Mouse (Mus musculus) forebrain, embryonic 11.5 days (tissue): ENCODE results near the gene Dlg4. TPM values are rescaled to one million over a fixed set of nuclear protein-coding genes. Genes with fewer than 3 reads are reported as not detected.
"Not testable (repeated sequence)": the region's sequence is repeated elsewhere in the genome, so short reads cannot be mapped to it uniquely, and the experiment has no call there.

ENCODE experiments used
- ATAC-seq: fragments of 200-750 bp; cut with Nextera tagmentation; replicated peaks from 2 replicates; pipeline ENCODE4 v1.8.0; 2017; ENCODE audit warnings: moderate TSS enrichment; ENCODE audit not compliant: low FRiP score
- DNase-seq: peaks from one replicate; pipeline ENCODE4 v3.0.0-alpha.2; 2017; ENCODE audit warnings: low spot score
- H3K27ac ChIP-seq: fragments of 300-500 bp; sonication (generic); 2 replicates; pipeline ENCODE4 v1.5.1; 2014; ENCODE audit warnings: low read depth, low read length
- H3K27me3 ChIP-seq: fragments of 300-500 bp; sonication (generic); 2 replicates; pipeline ENCODE4 v1.6.1; 2014; ENCODE audit warnings: mild to moderate bottlenecking, low read length, mixed read lengths; ENCODE audit not compliant: control insufficient read depth, insufficient read depth
- H3K36me3 ChIP-seq: fragments of 300-500 bp; sonication (generic); 2 replicates; pipeline ENCODE4 v1.6.1; 2014; ENCODE audit warnings: mild to moderate bottlenecking, low read length, moderate library complexity, mixed read lengths; ENCODE audit not compliant: control insufficient read depth, insufficient read depth
- H3K4me1 ChIP-seq: fragments of 300-500 bp; sonication (generic); replicated peaks from 2 replicates; pipeline ENCODE4 v1.6.1; 2014; ENCODE audit warnings: low read length, mixed read lengths; ENCODE audit not compliant: control insufficient read depth, insufficient read depth
- H3K4me2 ChIP-seq: fragments of 300-500 bp; sonication (generic); 2 replicates; pipeline ENCODE4 v1.6.1; 2014; ENCODE audit warnings: low read depth, mild to moderate bottlenecking, low read length, moderate library complexity, mixed read lengths; ENCODE audit not compliant: severe bottlenecking
- H3K4me3 ChIP-seq: fragments of 300-500 bp; sonication (generic); 2 replicates; pipeline ENCODE4 v1.5.1; 2014; ENCODE audit warnings: low read depth, low read length
- H3K9ac ChIP-seq: fragments of 300-500 bp; sonication (generic); 2 replicates; pipeline ENCODE4 v1.6.1; 2014; ENCODE audit warnings: low read length
- H3K9me3 ChIP-seq: fragments of 300-500 bp; sonication (generic); 2 replicates; pipeline ENCODE4 v1.6.1; 2016; ENCODE audit warnings: low read length, mixed read lengths; ENCODE audit not compliant: control insufficient read depth
- WGBS: fragments of 180-500 bp; shearing (Covaris S2); extraction: QIAGEN DNeasy Blood & Tissue Kit; methylation state at CpG from one replicate; pipeline ENCODE4 v1.1.7; 2014; 5-methylcytosine and 5-hydroxymethylcytosine counted together
- polyA plus RNA-seq: library from polyadenylated mRNA; unstranded; fragments of >200 nt; fragmentation: Nextera tagmentation; extraction: Ambion mirVana; gene quantifications from 2 replicates; pipeline ENCODE4 v1.2.1, GENCODE M21; 2014

The Dlg4 gene
- polyA plus RNA-seq, 1 experiment from 2014 or later, result 21.5 TPM

DNA sequence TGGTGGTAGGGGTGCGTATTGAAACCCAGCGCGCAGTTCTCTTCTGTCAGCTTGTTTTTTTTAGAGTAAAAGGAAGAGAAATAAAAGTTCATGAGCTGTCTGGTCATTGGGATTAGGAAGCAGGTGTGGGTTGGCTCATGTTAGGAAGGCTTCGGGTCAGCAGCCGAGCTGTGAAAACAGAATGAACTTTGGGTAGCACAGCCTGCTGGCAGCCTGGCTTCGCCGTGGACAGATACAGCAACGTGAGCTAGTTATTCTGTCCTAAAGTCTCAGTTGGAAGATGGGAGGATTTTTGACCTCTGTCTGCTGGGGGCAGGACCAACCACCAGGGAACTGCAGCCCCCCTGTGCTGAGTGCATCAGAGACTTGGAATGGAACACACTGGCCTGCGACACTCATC is 41.1 kb downstream of the Dlg4 start:
- H3K27me3 ChIP-seq, result no peaks in the 10 kb centered on the region
- WGBS, result 84% methylated on average over 9 of the region's 9 CpGs

DNA sequence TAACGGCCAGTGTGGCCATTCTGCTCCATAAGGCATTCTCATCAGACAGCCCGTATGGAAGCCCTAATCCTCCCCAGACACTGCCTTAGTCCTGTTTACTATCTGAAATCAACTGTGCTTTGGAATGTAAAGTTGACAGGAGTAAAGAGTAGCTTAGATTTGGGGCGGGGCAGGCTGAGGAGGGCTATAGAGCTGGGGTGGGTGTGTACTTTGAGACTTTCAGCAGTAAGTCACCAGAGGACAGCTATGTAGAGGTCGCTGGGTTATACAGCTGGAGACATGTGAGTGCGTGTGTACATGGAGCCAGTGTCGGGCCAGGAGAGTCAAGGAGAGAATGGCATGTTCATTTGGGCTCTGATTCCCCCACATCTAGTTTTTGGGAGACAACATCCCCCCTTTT is 43.2 kb downstream of the Dlg4 start:
- DNase-seq, result no peak
- 77% methylated on average over 6 of the region's 6 CpGs for WGBS

More for the DNA sequence above, 41.1 kb downstream of the Dlg4 start:
- H3K9ac ChIP-seq, result no peak overlapping the region
- no peaks in the 10 kb centered on the region for H3K36me3 ChIP-seq
- no peak overlapping the region for H3K4me2 ChIP-seq
- ATAC-seq, result no peak
- no peaks in the 10 kb centered on the region; the same call in 1 of the 2 replicates for H3K4me1 ChIP-seq
- no peak overlapping the region for H3K27ac ChIP-seq
- no peak overlapping the region for H3K4me3 ChIP-seq
- no peak for DNase-seq
- H3K9me3 ChIP-seq, result no peaks in the 10 kb centered on the region

DNA sequence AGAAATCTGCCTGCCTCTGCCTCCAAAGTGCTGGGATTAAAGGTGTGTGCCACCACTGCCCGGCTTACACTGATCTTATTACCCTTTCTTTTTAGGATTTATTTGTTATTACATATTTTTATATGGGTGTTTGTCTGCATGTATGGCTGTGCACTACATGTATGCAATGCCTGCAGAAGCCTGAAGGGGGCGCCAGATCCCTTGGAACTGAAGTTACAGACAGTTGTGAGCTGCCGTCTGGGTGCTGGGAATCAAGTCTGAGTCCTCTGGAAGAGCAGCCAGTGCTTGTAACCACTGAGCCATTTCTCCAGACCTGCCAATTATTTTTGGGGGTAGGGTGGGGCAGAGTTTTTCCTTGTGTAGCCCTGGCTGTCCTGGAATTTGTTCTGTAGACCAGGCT is 46.3 kb downstream of the Dlg4 start:
- no peaks in the 10 kb centered on the region for H3K27me3 ChIP-seq
- ATAC-seq (no peak), DNase-seq (no peak)
- no peaks in the 10 kb centered on the region for H3K36me3 ChIP-seq
- no peak overlapping the region for H3K9ac ChIP-seq
- H3K9me3 ChIP-seq, result no peaks in the 10 kb centered on the region
- no peaks in the 10 kb centered on the region for H3K4me1 ChIP-seq
- H3K4me3 ChIP-seq, result no peak overlapping the region
- 72% methylated on average over 3 of the region's 3 CpGs for whole genome bisulfite sequencing
- H3K4me2 ChIP-seq, result no peak overlapping the region
- H3K27ac ChIP-seq, result no peak overlapping the region

More for the DNA sequence above, 43.2 kb downstream of the Dlg4 start:
- Histone ChIP-seq H3K36me3 (no peaks in the 10 kb centered on the region), H3K4me3 (no peak overlapping the region), H3K4me2 (no peak overlapping the region), H3K9me3 (no peaks in the 10 kb centered on the region), H3K27ac (no peak overlapping the region), H3K4me1 (no peaks in the 10 kb centered on the region; the same call in 1 of the 2 replicates), H3K27me3 (no peaks in the 10 kb centered on the region), H3K9ac (no peak overlapping the region)
- no peak for ATAC-seq

DNA sequence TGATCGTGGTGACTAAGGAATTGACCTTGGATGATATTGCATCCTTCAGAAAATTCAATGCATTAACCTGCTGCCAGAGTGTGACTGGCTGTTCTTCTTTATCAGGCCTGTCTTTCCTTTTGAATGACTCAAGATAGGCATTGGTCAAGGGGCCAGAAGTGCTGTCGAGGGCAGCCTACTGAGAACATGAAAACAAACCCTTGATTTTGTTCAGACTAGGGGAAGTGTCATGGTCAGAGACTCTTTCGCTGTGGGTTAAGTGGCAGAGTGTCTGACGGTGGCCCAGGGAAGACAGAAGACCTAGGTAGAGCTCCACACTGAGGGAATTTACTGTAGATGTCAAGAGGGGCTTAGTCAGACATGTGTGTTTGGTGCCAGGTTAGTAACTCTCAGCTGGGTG is 50.0 kb downstream of the Dlg4 start:
- H3K4me1 ChIP-seq, result no peaks in the 10 kb centered on the region
- H3K9ac ChIP-seq, result no peak overlapping the region
- no peak for ATAC-seq
- no peak for DNase-seq
- H3K4me3 ChIP-seq, result no peak overlapping the region
- H3K9me3 ChIP-seq, result no peaks in the 10 kb centered on the region
- H3K27me3 ChIP-seq, result no peaks in the 10 kb centered on the region
- WGBS, result 85% methylated on average over 4 of the region's 4 CpGs
- no peaks in the 10 kb centered on the region for H3K36me3 ChIP-seq
- H3K4me2 ChIP-seq, result no peak overlapping the region
- no peak overlapping the region for H3K27ac ChIP-seq

DNA sequence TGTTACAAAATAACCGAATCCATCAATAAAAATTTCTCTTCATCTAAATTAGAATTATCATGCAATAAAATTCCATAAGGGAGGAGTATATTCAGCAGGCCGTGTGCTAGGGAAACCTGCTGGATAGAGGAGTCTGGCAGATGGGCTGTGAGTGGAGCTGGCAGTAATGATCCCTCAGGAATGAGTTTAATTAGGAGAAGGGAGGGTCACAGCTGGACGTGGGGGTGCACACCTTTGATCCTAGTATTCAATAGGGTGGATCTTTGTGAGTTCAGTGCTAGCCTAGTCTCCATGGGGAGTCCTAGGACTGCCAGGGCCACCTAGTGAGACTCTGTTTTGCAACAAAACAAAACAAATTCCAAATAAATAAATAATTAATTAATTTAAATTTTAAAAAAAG is 51.5 kb downstream of the Dlg4 start:
- Histone ChIP-seq H3K9ac (no peak overlapping the region), H3K9me3 (no peaks in the 10 kb centered on the region), H3K4me3 (no peak overlapping the region), H3K36me3 (no peaks in the 10 kb centered on the region), H3K27me3 (no peaks in the 10 kb centered on the region), H3K4me1 (no peaks in the 10 kb centered on the region), H3K27ac (0 out of 2 replicates have a peak overlapping the region, but pooled peaks have one; percentile 18), H3K4me2 (no peak overlapping the region)
- WGBS, result 27% methylated on average over 3 of the region's 3 CpGs
- DNase-seq (peak; percentile 61), ATAC-seq (no peak)

DNA sequence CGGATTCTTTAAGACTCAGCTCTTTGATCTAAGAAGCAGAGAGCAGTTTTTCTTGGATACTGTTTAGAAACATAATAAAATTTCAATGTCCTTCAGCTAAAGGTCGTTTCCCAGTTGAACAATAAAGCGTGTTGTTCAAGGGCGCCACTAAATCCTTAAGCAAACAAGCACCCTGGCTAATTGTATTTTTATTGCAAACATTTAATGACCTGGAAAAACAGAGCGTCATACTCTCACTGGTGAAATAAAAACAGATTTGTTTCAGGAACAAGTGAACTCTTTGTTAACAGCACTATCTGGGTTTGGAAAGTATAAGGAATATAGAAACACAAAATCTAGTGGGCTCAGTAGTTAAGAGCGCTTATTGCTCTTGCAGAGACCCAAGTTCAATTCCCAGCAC is 53.3 kb downstream of the Dlg4 start:
- 71% methylated on average over 6 of the region's 6 CpGs for WGBS
- Histone ChIP-seq H3K36me3 (no peaks in the 10 kb centered on the region), H3K9ac (no peak overlapping the region), H3K4me2 (no peak overlapping the region), H3K27ac (no peak overlapping the region), H3K9me3 (no peaks in the 10 kb centered on the region), H3K27me3 (no peaks in the 10 kb centered on the region), H3K4me3 (no peak overlapping the region), H3K4me1 (no peaks in the 10 kb centered on the region)
- DNase-seq (no peak), ATAC-seq (no peak)

DNA sequence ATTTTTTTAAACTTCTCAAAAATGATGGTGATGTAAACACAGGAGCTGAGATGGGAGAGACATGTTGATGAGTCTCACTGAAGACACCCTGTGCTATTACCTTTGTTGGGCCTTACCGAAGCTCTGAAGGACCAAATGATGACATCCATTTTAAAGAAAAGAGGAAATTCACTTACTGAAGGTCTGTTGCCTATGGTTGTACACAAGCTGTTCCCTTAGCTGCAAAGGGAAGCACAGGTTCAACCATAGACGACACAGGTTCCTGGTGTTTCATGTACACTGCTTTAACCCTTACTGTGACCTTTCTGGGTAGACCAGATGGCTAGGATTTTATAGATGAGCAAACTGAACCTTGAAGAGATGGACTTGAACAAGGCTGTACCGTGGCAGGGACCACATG is 53.9 kb downstream of the Dlg4 start:
- not testable (repeated sequence) for H3K27ac ChIP-seq, H3K9me3 ChIP-seq, H3K27me3 ChIP-seq, H3K4me3 ChIP-seq, DNase-seq, ATAC-seq, H3K4me2 ChIP-seq, H3K4me1 ChIP-seq, H3K9ac ChIP-seq, H3K36me3 ChIP-seq
- WGBS, result 92% methylated on average over 3 of the region's 3 CpGs

DNA sequence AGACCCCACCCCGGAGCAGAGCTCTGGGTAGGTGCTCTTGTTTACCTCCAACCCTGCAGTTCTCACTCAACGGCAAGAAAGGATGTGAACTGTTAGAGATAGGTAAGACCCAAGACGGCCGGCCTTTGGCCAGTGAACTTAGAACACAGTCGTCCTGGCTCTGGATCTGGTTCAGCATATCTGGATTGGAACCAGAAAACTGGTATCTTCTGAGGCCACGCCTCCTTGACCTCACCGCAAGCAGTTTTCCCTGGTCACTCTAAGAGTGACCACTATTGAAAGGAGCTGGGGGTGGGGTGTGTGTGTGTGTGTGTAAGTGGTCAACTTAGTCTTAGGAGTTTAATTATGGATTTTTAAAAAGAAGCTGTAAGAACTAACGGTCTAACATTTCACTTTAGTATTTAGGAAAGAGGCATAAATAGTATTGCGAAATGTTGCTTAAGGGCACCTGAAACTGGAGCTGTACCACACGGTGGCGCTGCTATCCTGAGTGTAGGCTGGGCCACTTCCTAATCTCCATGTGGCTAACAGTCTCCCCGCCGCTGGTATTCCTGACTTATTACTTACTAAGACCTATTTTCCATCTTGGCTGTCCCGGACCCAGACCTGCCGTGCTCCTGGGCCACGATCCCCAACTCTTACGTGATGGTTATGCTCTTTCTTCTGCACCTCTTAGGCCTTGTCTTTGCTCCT is 57.8 kb downstream of the Dlg4 start:
- DNase-seq, result peak; percentile 85
- H3K9me3 ChIP-seq, result no peaks in the 10 kb centered on the region
- no peaks in the 10 kb centered on the region for H3K36me3 ChIP-seq
- ATAC-seq, result no peak
- H3K4me2 ChIP-seq, result peak overlapping the region; percentile 18; the same call in 1 of the 2 replicates
- H3K4me1 ChIP-seq, result no peaks in the 10 kb centered on the region
- no peak overlapping the region for H3K27ac ChIP-seq
- WGBS, result 36% methylated on average over 17 of the region's 17 CpGs
- H3K27me3 ChIP-seq, result no peaks in the 10 kb centered on the region
- H3K4me3 ChIP-seq, result no peak overlapping the region
- H3K9ac ChIP-seq, result peak overlapping the region; percentile 0; the same call in 1 of the 2 replicates

DNA sequence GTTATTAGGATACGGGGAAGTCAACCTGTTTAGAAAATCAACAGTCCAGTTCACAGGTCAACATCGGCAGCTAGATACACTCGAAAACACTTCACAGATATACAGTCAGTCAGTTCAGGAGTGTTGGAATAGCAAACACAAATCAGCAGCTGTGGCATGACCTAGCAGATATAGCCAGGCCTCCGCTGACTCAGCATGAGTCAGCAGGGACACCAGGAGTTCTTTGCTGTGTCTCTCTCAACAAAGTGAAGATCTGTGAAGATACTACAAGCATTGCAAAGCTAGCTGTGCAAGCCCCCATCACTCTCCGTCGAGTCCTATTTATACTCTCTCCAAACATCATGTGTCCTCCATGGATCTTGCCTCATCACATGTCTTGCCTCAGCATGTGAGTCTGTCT is 58.8 kb downstream of the Dlg4 start:
- DNase-seq, result no peak
- WGBS, result 92% methylated on average over 6 of the region's 6 CpGs
- no peaks in the 10 kb centered on the region for H3K4me1 ChIP-seq
- H3K36me3 ChIP-seq, result no peaks in the 10 kb centered on the region
- H3K4me2 ChIP-seq, result no peak overlapping the region
- H3K27ac ChIP-seq, result no peak overlapping the region
- H3K4me3 ChIP-seq, result no peak overlapping the region
- no peak for ATAC-seq
- no peak overlapping the region for H3K9ac ChIP-seq
- H3K27me3 ChIP-seq, result no peaks in the 10 kb centered on the region
- H3K9me3 ChIP-seq, result no peaks in the 10 kb centered on the region
